Mouse (Mus musculus) lung, embryonic 16.5 days (tissue): Measurements from ENCODE around the gene Tiprl. TPM values are rescaled to one million over a fixed set of nuclear protein-coding genes. Genes with fewer than 3 reads are reported as not detected.

ENCODE experiments used
- ATAC-seq: fragments of 200-750 bp; cut with Nextera tagmentation; 2 replicates; pipeline ENCODE4 v1.8.0; 2017; ENCODE audit warnings: low read depth, mild to moderate bottlenecking, moderate library complexity
- H3K27ac ChIP-seq: fragments of 300-500 bp; sonication (generic); 2 replicates; pipeline ENCODE4 v1.5.1; 2014; ENCODE audit warnings: mild to moderate bottlenecking, control low read depth, low read length
- H3K27me3 ChIP-seq: fragments of 300-500 bp; sonication (generic); 2 replicates; pipeline ENCODE4 v1.6.1; 2014; ENCODE audit warnings: low read depth, low read length, mixed read lengths; ENCODE audit not compliant: control insufficient read depth, insufficient read depth
- H3K36me3 ChIP-seq: fragments of 300-500 bp; sonication (generic); 2 replicates; pipeline ENCODE4 v1.6.1; 2014; ENCODE audit warnings: low read length; ENCODE audit not compliant: control insufficient read depth, insufficient read depth
- H3K4me1 ChIP-seq: fragments of 300-500 bp; sonication (generic); replicated peaks from 2 replicates; pipeline ENCODE4 v1.6.1; 2014; ENCODE audit warnings: low read length, mixed read lengths; ENCODE audit not compliant: control insufficient read depth, insufficient read depth
- H3K4me2 ChIP-seq: fragments of 300-500 bp; sonication (generic); 2 replicates; pipeline ENCODE4 v1.6.1; 2014; ENCODE audit warnings: low read depth, low read length, control low read depth
- H3K4me3 ChIP-seq: fragments of 300-500 bp; sonication (generic); 2 replicates; pipeline ENCODE4 v1.5.1; 2014; ENCODE audit warnings: mild to moderate bottlenecking, low read length, control low read depth
- H3K9ac ChIP-seq: fragments of 300-500 bp; sonication (generic); 2 replicates; pipeline ENCODE4 v1.6.1; 2014; ENCODE audit warnings: low read length, control low read depth
- H3K9me3 ChIP-seq: fragments of 300-500 bp; sonication (generic); 2 replicates; pipeline ENCODE4 v1.6.1; 2016; ENCODE audit warnings: low read length; ENCODE audit not compliant: control insufficient read depth
- WGBS: fragments of 180-500 bp; shearing (Covaris S2); extraction: QIAGEN DNeasy Blood & Tissue Kit; methylation state at CpG from one replicate; pipeline ENCODE4 v1.1.7; 2014; 5-methylcytosine and 5-hydroxymethylcytosine counted together
- polyA plus RNA-seq: library from polyadenylated mRNA; unstranded; fragments of >200 nt; fragmentation: Nextera tagmentation; extraction: Ambion mirVana; gene quantifications from 2 replicates; pipeline ENCODE4 v1.2.1, GENCODE M21; 2015

The Tiprl gene
- polyA plus RNA-seq, 1 experiment from 2014 or later, result 97.4 TPM

DNA sequence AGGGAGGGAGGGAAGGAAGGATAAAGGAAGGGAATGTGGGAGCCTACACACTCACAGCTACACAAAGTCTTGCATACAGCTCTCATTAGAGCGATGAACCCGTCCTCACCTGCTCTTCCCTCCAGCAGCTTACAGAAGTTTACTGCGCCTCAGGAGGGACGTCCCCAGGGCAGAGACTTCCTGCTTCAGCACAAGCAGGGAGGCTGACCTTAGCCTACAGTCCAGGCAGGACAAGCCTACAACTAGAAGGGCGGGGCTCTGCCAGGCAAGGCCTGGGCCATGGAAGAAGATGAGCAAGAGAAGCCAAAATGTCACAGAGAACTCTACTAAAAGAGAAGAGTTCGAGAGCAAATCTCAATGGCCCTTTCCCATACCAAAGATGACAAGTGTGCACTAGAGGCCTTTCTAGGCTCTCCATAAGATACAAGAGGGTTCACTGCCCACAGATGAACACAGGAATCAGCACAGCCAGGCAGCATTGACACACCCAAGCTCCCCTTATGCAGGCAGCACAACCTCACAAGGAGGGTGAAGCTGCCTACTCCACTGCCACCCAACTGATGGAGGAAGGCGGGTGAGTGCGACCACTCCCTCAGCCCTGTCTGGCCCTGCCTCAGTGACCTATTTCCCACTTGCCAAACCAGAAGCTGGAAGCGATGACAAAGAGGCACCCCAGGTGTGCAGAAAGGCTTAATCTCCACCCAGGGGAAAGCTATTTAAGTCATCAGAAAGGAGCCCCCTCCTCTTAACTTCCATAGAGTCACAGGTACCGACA is 47.8 kb downstream of the Tiprl start:
- no peak overlapping the region for H3K27ac ChIP-seq
- no peaks in the 10 kb centered on the region for H3K27me3 ChIP-seq
- no peaks in the 10 kb centered on the region; the same call in 1 of the 2 replicates for H3K4me1 ChIP-seq
- ATAC-seq, result no peak
- no peaks in the 10 kb centered on the region for H3K9me3 ChIP-seq
- no peaks in the 10 kb centered on the region; the same call in 1 of the 2 replicates for H3K36me3 ChIP-seq
- no peak overlapping the region for H3K9ac ChIP-seq
- no peak overlapping the region for H3K4me3 ChIP-seq
- WGBS, result 80% methylated on average over 9 of the region's 10 CpGs
- no peak overlapping the region for H3K4me2 ChIP-seq

DNA sequence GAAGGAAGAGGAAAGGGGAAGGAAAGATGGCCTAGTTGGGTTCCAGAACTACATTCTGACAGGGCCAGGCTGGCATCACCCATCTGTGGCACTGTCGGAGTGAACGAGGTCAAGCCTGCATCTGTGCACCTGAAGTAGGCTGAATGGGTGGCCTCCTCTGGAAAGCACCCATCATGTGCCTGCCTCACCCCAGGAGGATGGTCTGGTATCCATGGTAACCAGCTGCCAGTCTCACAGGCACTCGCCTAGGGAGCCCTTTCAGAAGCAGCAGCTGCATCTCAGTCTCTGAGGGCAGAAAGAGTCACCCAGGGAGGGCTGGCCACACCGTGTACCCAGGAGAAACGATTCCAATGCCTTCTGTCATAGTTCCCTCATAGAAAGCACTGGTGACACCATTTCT is 49.4 kb downstream of the Tiprl start:
- 62% methylated on average over 5 of the region's 5 CpGs for WGBS
- Histone ChIP-seq H3K36me3 (no peaks in the 10 kb centered on the region; the same call in 1 of the 2 replicates), H3K27me3 (no peaks in the 10 kb centered on the region), H3K4me2 (no peak overlapping the region), H3K4me3 (no peak overlapping the region), H3K4me1 (no peaks in the 10 kb centered on the region; the same call in 1 of the 2 replicates), H3K9ac (no peak overlapping the region), H3K27ac (no peak overlapping the region), H3K9me3 (no peaks in the 10 kb centered on the region)
- ATAC-seq, result no peak

DNA sequence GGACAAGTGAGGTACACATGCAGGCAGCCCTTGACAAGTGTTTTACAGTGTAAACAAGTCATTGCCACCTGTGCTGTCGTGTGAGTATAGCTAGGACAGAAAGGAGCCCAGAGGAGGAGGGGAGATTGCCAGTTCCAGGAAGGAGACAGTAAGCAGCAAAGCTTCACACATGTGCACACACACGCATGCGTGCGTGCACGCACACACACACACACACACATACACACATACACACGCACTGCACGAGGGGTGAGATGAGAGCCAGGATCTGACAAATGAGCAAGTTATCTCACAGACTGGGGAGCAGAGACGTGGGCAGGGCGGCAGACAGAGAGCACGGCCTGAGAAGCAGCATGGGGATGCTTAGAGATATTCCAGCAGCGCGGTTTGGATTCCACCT is 50.3 kb downstream of the Tiprl start:
- Histone ChIP-seq H3K9ac (no peak overlapping the region), H3K27ac (no peak overlapping the region), H3K4me1 (no peaks in the 10 kb centered on the region), H3K27me3 (no peaks in the 10 kb centered on the region), H3K4me3 (no peak overlapping the region), H3K36me3 (no peaks in the 10 kb centered on the region; the same call in 1 of the 2 replicates), H3K9me3 (no peaks in the 10 kb centered on the region), H3K4me2 (no peak overlapping the region)
- 79% methylated on average over 12 of the region's 12 CpGs for WGBS
- ATAC-seq, result no peak

DNA sequence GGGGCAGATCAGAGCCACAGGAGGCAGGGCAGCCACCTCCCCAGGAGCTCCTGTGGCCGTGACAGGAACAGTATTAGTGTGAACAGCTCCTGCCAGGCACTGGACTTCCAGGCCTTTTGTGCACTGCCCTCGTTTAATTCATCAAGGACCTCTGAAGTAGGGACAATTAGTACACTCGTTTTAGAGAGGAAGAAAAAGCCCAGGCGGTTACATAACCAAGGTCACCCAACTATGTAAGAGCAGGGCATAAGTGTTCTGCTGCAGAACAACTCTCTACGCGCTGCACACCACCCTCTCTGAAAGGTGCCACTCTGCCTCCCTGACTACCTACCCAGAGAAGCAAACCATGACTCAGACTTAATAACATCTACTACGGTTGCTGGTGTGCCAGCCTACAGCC is 51.7 kb downstream of the Tiprl start:
- Histone ChIP-seq H3K36me3 (no peaks in the 10 kb centered on the region; the same call in 1 of the 2 replicates), H3K4me1 (no peaks in the 10 kb centered on the region), H3K4me3 (no peak overlapping the region), H3K27ac (peak overlapping the region; percentile 45; the same call in 1 of the 2 replicates), H3K9ac (no peak overlapping the region), H3K4me2 (no peak overlapping the region), H3K9me3 (no peaks in the 10 kb centered on the region), H3K27me3 (no peaks in the 10 kb centered on the region)
- WGBS, result 54% methylated on average over 7 of the region's 7 CpGs
- peak; percentile 84 for ATAC-seq

DNA sequence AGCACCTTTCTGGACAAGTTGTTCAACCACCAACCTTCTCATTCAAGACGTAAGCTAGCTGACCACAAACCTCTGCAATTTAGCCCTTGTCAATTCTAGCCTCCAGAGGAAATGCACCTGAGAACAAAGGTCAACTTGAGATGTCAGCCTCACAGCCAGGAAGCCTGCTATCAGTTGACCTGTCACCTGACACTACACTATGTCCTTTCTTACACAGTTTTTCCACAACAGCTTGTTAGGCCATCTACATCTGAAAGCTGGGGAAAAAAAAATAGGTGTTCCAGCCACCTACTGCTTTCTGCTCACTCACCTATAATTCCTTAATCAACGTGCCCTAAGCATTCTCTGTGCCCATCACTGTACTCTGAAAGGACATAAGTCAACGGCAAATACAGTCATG is 52.6 kb downstream of the Tiprl start:
- no peak overlapping the region for H3K9ac ChIP-seq
- H3K36me3 ChIP-seq, result no peaks in the 10 kb centered on the region; the same call in 1 of the 2 replicates
- 84% methylated on average over 3 of the region's 3 CpGs for WGBS
- no peaks in the 10 kb centered on the region for H3K4me1 ChIP-seq
- no peak overlapping the region for H3K27ac ChIP-seq
- H3K9me3 ChIP-seq, result no peaks in the 10 kb centered on the region
- no peaks in the 10 kb centered on the region for H3K27me3 ChIP-seq
- no peak for ATAC-seq
- H3K4me3 ChIP-seq, result no peak overlapping the region
- H3K4me2 ChIP-seq, result no peak overlapping the region

DNA sequence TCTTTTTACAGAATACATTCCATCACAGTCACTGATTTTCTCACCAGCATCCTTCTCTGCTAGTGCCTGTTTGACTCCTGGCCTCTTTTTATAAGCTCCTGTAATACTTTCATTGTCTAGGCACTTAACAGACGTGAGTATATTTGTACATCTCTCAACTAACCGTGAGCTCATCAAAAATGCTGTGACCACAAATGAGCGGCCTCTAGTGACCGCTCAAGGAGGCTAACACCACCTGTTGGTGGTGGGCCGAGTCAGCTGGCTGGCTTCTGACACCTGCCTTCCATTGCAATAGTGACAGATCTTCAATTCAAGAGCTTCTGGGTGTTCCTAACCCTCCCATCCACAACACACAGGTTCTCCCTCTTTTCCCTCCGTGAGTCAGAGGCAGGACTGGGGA is 53.4 kb downstream of the Tiprl start:
- WGBS, result 52% methylated on average over 6 of the region's 6 CpGs
- no peaks in the 10 kb centered on the region; the same call in 1 of the 2 replicates for H3K36me3 ChIP-seq

DNA sequence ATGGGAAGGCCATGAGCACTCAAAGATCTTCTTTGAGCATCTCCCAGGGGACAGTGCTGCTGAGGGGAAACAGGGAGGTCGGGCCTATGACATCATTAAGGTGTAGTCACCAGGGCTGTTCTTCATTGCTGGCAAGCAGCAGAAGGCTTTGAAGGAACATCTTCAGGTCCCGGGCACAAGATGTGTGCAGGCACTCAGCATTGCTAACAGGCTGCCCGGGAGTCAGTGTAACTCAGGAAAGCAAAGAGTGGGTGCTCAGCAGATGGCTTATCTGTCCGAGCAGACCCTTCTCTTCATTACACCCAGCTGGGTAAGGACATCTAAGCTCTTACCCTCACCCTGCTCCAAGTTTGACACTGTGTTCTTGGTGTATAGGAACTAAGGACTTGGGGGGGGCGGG is 57.5 kb downstream of the Tiprl start:
- 81% methylated on average over 5 of the region's 5 CpGs for WGBS
- H3K36me3 ChIP-seq, result peaks cover 4% of the 10 kb centered on the region; the same call in 1 of the 2 replicates

More for the DNA sequence above, 53.4 kb downstream of the Tiprl start:
- Histone ChIP-seq H3K4me3 (no peak overlapping the region), H3K9me3 (no peaks in the 10 kb centered on the region), H3K4me1 (no peaks in the 10 kb centered on the region; the same call in 1 of the 2 replicates), H3K4me2 (no peak overlapping the region), H3K27ac (no peak overlapping the region), H3K27me3 (no peaks in the 10 kb centered on the region), H3K9ac (no peak overlapping the region)
- ATAC-seq, result no peak

DNA sequence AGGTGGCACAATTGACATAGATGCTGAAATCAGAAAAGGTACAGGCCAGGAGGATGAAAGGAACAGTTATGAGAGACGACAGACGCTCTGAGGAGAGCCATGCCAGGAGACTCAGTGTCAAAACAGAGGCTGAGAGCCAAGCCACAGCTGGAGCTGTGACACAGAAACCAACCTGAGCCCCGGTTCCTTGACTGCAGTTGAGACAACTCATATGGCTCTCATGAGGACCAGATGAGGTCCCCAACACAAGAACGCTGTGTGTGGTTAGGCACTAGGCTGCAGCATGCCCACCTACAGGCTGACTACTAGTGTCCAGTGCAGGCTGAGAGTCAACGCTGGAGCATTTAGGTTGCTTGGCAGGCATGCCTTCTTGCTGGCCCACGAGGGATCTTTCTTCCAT is 58.7 kb downstream of the Tiprl start:
- Histone ChIP-seq H3K27me3 (no peaks in the 10 kb centered on the region), H3K4me2 (peak overlapping the region; percentile 3; the same call in 1 of the 2 replicates), H3K4me1 (peaks cover 6% of the 10 kb centered on the region; the same call in 1 of the 2 replicates), H3K36me3 (peaks cover 4% of the 10 kb centered on the region; the same call in 1 of the 2 replicates), H3K27ac (no peak overlapping the region), H3K9me3 (no peaks in the 10 kb centered on the region), H3K9ac (no peak overlapping the region), H3K4me3 (no peak overlapping the region)
- WGBS, result 49% methylated on average over 6 of the region's 6 CpGs
- ATAC-seq, result peak; percentile 23; the same call in 1 of the 2 replicates

More for the DNA sequence above, 57.5 kb downstream of the Tiprl start:
- H3K9me3 ChIP-seq, result no peaks in the 10 kb centered on the region
- no peak overlapping the region for H3K4me3 ChIP-seq
- no peak for ATAC-seq
- no peak overlapping the region for H3K9ac ChIP-seq
- H3K4me2 ChIP-seq, result no peak overlapping the region
- no peaks in the 10 kb centered on the region for H3K27me3 ChIP-seq
- H3K27ac ChIP-seq, result no peak overlapping the region
- H3K4me1 ChIP-seq, result peaks cover 6% of the 10 kb centered on the region; the same call in 1 of the 2 replicates

DNA sequence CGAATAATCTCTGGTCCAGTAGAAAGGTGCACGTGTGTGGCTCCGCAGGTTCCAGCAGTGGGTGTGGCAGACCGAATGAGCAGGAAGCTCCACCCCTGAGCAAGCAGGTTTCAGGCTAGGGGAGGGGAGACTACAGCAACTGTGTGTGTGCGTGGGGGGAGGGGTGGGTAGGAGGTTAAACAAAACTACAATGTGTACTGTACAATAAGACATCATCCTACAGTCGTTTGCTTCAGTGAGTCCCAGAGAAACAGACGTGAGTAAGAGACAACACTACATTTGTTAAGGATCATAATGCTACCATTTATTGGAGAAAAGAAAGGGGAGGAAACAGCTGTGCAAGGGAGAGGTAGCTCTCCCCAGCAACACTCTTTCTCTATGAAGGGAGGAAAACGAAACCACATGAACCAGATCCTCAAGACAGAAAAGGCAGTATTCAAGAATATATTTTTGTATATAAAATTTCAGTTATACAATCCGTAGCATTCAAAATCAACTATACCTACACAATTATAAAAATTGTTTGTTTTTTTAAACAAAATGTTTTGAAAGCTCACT is 62.7 kb downstream of the Tiprl start:
- no peak overlapping the region for H3K4me3 ChIP-seq
- H3K9ac ChIP-seq, result no peak overlapping the region
- H3K4me1 ChIP-seq, result peaks cover 6% of the 10 kb centered on the region; the same call in 1 of the 2 replicates
- ATAC-seq, result no peak
- 54% methylated on average over 6 of the region's 9 CpGs for WGBS
- no peaks in the 10 kb centered on the region for H3K27me3 ChIP-seq
- no peaks in the 10 kb centered on the region for H3K9me3 ChIP-seq
- peaks cover 4% of the 10 kb centered on the region; the same call in 1 of the 2 replicates for H3K36me3 ChIP-seq
- no peak overlapping the region for H3K4me2 ChIP-seq
- H3K27ac ChIP-seq, result no peak overlapping the region
